Mouse (Mus musculus): ENCODE data around the gene Golga4.
A peak's percentile ranks its signal among the peaks of the same experiment; 100 is the strongest.

The Golga4 gene

GRCm38 (mm10) chr9:118532516-118533205 lies 26.6 kb downstream of the Golga4 start:
- DNase-seq, result no peak

DNA sequence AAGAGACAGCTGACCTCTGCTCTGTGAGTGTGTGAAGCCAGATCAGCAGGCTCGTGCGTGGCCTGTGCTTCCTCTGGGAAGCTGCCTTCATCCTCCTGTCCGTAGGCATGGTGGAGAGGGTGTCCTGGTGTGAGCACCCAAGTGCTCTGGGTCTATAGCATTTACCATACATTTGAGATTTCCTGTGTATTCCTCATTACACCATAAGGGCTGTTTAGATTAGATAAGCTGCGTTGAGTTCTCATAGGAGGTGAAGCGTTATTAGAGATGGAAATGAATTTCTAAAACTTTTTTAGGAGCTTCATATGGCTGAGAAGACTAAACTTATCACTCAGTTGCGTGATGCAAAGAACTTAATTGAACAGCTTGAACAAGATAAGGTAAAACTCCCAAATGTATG lies 30.9 kb downstream of the Golga4 start:
- no peak for DNase-seq

DNA sequence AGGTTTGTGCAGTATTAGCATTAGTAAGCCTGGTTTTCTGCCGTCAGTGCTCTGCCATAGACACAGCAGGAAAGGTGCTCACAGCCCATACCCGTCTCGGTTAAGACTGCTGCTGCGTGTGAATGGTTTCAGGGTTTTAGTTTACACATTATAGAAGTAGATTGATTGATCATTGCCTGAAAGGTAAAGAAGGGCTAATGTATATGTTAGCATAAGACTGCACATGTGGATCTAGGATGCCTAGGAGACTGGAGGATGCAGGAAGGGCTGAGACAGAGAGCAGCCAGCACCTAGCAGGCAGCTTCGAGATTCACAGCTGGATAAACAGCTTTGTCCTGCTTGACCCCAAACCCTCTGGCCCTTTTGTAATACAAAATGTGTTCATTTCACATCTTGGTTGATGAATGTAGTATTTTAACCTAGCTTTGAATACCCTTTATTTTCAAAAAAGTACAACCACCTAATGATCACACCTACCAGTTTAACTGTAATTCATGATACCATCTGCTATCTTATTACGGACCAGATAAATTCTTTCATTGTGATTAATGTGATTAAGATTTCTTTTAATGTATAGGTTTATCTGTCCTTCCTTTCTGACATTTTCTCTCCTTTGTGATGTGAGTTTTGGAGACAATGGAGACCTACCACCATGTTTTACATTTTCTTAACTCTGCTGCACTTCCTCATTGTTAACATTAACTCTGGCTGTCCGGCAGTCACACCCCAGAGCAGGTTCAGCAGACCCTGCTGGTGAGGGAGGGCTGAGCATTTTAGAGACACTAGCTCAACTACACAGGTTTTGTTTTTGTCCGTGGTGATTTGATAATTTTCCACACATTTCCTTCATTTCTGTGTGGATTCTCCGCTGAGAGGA lies 31.6 kb downstream of the Golga4 start:
- DNase-seq, result no peak

GRCm38 (mm10) chr9:118541851-118542250 lies 35.8 kb downstream of the Golga4 start:
- DNase-seq, result no peak

DNA sequence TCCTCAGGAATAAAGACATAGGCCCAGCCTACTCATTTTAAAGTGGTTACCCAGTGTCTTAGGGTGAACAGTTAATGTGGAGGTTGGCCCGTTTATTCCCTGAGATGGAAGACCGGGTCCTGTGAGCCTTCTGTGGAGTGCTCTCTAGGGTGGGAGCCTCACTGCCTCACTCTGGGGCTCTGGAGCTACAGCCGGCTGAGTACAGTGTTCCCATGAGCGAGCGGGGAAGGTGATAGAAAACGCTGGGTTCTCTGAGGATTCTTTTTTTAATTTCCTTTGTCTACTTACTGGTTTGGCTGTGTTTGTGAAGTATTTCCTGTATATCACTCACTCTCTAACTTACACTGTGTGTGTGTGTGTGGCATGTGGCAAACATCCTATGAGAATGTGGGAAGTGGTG lies 39.1 kb downstream of the Golga4 start:
- no peak for DNase-seq

DNA sequence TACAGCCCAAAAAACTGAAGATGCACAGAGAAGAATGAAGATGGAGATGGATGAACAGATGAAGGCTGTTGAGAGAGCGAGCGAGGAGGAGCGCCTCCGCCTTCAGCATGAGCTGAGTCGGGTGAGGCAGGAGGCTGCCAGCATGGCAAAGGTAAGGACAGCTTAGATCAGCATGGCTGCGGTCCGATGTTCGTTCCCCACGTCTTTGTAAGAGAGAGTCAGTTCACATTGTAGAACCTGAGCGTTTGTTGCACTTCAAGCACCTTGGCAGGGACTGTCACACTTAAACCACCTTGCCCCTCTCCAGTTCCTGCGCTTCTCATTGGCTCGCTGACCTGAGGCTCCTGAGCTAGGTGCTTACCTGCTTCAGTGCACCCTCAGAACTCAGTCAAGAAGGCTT lies 42.6 kb downstream of the Golga4 start:
- DNase-seq, result no peak

DNA sequence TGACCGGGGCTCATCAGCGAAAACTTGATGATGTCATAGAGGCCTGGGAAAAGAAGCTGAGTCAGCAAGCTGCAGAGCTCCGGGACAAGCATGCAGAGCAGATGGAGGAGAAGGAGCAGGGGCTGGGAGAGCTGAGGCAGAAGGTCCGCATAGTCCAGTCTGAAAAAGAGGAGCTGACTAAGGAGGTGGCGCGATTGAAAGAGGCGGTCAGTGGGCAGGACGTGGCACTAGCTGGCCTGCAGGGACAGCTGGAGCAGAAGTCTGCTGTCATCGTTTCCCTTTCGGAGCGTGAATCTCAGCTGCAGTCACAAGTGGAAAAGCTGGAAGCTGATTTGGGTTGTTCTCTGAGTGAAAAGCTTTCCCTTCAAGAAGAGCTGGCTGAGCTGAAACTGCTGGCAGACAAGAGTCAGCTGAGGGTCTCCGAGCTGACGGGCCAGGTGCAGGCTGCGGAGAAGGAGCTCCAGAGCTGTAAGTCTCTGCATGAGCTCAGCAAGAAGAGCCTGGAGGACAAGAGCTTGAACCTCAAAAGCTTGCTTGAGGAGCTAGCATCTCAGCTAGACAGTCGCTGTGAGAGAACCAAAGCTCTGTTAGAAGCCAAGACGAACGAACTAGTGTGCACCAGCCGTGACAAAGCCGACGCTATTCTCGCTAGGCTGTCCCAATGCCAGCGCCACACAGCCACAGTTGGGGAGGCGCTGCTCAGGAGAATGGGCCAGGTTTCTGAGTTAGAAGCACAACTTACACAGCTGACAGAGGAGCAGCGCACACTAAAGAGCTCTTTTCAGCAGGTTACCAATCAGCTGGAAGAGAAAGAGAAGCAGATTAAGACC lies 51.1 kb downstream of the Golga4 start:
- no peak for DNase-seq

GRCm38 (mm10) chr9:118563356-118563755 lies 57.3 kb downstream of the Golga4 start:
- DNase-seq, result no peak

DNA sequence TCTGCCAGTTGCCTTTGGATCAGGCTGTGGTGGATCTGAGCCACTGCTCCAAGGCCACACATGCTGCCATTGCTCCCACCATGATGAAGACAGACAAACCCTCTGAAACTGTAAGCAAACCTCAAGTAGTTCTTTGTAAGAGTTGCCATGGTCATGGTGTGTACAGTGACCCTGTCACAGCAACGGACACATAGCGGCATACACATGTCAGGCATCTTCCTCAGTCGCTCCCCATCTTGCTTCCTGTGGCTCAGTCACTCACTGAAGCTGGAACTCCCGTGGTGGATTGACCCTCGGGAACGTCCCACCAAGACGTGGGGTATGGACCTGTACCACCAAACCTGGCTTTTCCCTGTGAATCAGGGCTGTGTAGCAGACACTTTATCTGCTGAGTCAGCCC lies 57.8 kb downstream of the Golga4 start:
- DNase-seq, result no peak

DNA sequence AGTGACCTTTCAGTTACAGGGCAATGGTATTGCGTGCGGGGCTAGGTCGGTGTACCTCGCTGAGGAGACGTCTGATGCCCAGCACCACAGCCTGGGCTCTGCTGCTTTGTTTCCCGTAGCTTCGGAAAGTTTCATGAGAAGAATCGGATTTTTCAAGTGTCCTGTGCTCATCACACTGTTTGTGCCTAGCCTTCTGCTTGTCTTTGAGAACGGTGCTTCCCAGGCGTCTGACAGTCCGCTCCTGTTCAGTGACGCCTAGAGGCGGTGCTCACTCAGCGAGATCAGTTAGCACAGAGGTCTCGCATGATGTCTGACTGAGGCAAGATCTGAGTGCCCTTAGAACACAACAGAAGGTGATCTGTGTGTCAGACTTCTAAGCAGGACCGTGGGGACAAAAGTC lies 58.6 kb downstream of the Golga4 start:
- DNase-seq, result no peak

DNA sequence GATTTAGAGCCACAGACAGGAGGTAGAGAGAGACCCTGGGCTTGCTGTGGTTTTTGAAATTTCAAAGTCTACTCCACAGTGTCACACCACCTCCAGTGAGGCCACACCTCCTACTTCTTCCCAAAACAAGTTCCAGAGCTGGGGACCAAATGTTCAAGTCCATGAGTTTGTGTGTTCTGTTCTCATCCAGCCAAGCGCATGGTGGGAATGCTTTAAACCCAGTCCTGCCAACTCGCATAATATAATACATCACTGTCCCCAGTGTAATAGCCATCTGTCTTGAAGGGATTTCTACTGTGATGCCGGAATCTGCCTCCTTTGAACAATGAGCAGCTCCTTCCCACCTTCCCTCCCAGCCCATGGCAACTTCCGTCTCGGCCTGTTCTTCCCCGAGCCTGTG lies 63.3 kb downstream of the Golga4 start:
- no peak for DNase-seq

DNA sequence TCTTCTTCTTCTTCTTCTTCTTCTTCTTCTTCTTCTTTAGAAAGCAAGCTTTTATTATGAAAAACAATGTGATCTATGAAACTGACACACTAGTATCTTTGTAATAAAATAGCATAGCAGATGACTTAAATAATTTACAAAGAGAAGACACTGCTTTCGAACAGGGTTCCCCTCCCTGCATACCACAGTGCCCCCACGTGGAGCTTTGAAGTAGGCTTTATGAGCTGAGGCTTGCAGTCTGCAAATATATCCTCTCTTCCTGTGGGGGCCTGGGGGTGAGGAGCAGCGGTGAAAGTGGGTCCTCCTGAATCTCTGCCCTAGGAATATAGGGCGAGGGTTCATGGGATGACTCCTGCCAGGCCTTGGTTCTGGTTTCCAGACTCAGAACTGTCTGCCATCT lies 64.8 kb downstream of the Golga4 start:
- DNase-seq, result no peak

GRCm38 (mm10) chr9:118571701-118572100 lies 65.6 kb downstream of the Golga4 start:
- no peak for DNase-seq

- DNase-seq, result no peak
Measured at GRCm38 (mm10) chr9:118574911-118575310, 68.8 kb downstream of the Golga4 start.

DNA sequence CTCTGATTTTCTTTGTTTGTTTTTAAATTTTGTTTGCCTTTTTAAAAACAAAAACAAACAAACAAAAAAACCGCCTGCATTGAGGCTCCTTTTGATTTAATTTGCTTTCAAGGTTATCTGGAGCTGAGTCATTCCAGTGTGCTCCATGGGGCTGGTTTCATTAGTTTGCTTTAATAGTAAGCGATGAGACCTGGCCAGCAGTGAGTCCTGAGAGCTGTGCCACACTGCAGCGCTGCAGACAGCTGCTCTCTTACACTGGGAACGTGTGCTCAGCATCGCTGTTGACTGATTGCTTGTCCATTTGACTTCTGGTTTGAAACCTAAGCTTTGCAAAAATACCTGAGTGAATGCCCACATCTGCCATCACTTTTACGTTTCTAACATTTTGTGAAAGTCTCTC lies 74.3 kb downstream of the Golga4 start:
- DNase-seq, result no peak

DNA sequence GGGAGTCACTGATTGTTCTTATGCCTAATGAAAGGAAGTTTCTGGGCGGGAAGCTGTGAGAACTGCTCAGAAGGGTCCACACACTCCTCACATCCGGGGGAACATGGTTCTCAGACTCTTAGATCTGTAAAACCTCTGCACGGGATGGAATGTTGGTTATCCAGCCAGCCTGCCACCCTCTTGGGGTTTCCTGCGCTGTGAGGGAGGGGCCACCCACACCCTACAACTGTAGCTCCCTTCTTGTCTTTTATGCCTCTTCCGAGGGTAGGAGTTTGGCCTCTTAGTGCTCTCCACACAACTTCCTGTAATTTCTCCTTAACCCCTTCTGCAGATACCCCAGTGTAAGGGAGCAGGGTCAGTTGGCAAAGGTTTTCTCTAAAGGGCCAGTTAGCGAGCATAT lies 76.7 kb downstream of the Golga4 start:
- no peak for DNase-seq

- no peak for DNase-seq
Measured at GRCm38 (mm10) chr9:118584838-118585237, 78.8 kb downstream of the Golga4 start.

GRCm38 (mm10) chr9:118585998-118586397 lies 79.9 kb downstream of the Golga4 start:
- DNase-seq, result no peak

- no peak for DNase-seq
Measured at GRCm38 (mm10) chr9:118587115-118587514, 81.0 kb downstream of the Golga4 start.

DNA sequence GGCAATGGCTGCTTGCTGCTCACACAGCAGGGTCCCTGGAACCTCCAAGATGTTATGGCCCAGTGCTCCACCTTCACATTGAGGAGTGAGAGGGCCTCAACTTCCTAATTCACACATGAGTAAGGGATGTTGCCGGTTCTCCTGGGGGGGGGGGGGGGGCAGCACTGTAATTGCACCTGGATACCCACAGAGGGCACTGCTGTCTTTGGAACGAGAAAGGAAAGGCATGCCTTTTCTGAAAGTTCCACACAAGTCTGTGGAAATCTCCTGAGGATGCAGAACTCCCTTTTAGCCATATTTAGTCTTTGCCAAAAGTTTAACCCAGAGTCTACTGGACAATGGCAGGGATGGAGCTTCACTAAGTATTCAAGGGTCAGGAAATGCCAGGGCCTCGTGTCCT lies 83.2 kb downstream of the Golga4 start:
- DNase-seq, result peak; percentile 60

- no peak for DNase-seq
Measured at GRCm38 (mm10) chr9:118590230-118590629, 84.2 kb downstream of the Golga4 start.

GRCm38 (mm10) chr9:118591633-118592032 lies 85.6 kb downstream of the Golga4 start:
- no peak for DNase-seq

GRCm38 (mm10) chr9:118592585-118593249 lies 86.7 kb downstream of the Golga4 start:
- peak; percentile 72 for DNase-seq

Measured in embryo, embryonic 11 days (tissue).